Mouse (Mus musculus) brain, embryonic 18.5 days (tissue): ENCODE results near the gene Wnt8b.

Experiments used
- DNase-seq: peaks from one replicate; pipeline ENCODE4 v3.0.0-alpha.2; 2012; ENCODE audit warnings: low read depth, low spot score

Gene Wnt8b

DNA sequence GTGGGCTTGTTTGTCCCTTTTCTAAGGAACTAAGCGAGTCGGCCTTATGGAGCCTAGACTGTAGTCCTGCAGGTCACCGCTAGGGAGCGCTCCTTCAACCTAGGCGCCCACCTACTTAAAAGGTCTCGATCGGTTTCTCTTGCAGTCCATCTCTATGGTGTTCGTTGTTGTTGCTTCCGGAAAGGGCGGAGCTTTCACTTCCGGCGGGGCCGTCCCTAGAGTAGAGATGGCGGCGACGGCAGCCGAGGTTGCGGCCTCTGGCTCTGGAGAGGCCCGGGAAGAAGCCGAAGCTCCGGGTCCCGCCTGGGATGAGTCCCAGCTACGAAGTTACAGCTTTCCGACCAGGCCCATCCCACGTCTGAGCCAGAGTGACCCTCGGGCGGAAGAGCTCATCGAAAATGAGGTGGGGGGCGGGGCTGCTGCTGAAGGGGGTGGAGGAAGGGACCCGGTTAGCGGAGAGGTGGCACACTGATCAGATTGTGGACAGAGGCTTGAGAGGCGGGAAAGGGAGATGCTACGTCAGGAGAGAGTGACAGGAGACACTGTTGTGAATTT lies 69.5 kb downstream of the Wnt8b start, which contains the start of gene Hif1an:
Hif1an (plus strand) TSS at position 199 of the 555 bp plus-strand sequence.
- peak; percentile 90 for DNase-seq
